Mouse (Mus musculus) testis, adult 2 months (tissue): ENCODE results near the gene Erg.

Experiments
- CTCF ChIP-seq: fragments of 200-500 bp; IDR thresholded peaks from 2 replicates; pipeline ENCODE4 v1.5.1; 2012; ENCODE audit warnings: low read depth, mild to moderate bottlenecking, inconsistent platforms, low read length, moderate library complexity; ENCODE audit not compliant: control insufficient read depth, insufficient read depth, insufficient replicate concordance
- POLR2A ChIP-seq: fragments of 200-500 bp; IDR thresholded peaks from 2 replicates; pipeline ENCODE4 v1.6.1; 2012; ENCODE audit warnings: low read depth, mild to moderate bottlenecking, inconsistent platforms, low read length, moderate library complexity; ENCODE audit not compliant: control insufficient read depth

DNA sequence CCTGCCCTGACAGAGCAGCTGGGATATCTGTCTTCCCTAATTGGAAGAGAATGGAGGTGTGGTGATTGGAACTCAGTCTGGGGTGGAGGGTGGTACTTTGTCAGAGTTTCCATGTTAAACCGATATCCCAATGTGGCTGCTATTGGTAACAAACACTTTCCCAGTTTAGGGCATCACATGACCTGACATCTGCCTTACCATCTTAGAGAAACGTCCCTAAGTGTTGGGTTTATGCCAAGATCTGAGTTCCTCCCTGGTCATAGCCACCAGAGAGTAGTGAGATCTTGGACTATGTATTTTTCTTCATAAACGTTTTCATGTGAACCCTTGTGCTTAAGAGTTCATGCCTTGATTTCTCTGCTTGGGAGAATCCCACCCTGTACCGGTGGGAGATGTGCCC is 144.4 kb downstream of the Erg start:
- TF ChIP-seq CTCF (no peak), POLR2A (no peak)
